Mouse (Mus musculus) CH12F3 (cell line): ENCODE data around the gene Fxyd6.

Experiments
- in situ Hi-C: fragments of 300-500 bp; cut with MboI; formaldehyde crosslinking; loops from 2 replicates; pipeline ENCODE4 v1.14.3; 2020; ENCODE audit warnings: low sequenced_read_pairs

The Fxyd6 gene

DNA sequence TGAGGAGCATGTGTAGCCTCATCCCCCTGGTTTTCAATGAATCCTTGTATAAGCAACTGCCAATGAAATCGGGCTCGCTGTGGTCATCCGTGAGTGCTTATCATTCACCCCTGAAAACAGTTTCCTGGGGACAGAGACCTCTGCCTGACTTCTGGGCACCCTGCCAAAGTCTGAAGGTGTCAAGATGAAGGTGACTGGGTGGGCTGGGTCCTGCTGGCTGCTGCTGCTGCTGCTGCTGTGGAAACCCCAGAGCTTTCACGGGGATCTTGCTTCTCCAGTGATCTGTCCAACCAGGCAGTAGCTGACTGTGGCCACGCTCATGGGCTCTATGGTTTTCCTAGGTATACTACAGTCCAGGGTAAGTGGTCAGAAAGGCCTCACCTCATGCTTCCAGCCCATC, 40.2 kb downstream of the Fxyd6 start:
- in situ Hi-C loops = loop anchor here (5.0 to 10.0 kb wide), 2 partner anchors 115 to 342 kb away; no protein-coding TSS in a partner anchor

DNA sequence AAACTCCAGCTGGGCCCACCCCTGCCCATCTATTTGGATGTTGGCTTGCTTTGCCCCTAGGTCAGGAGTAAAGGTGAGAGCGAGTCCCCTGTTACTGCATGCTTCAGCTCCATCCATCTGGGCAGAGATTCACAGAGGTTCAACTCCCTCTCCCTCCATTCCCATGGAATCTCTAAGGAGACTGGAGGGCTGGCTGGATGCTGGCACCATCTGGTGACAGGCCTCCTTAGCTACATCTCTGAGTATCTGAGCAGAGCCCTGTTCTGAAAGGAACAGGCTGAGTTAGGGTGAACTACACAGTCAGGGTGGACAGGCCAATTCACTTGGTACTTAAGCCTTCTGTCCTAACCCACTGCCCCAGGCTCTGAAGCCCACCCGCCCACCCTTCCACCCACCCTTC, 40.6 kb downstream of the Fxyd6 start:
- in situ Hi-C loops = loop anchor here (5.0 to 10.0 kb wide), 2 partner anchors 114 to 342 kb away; no protein-coding TSS in a partner anchor

DNA sequence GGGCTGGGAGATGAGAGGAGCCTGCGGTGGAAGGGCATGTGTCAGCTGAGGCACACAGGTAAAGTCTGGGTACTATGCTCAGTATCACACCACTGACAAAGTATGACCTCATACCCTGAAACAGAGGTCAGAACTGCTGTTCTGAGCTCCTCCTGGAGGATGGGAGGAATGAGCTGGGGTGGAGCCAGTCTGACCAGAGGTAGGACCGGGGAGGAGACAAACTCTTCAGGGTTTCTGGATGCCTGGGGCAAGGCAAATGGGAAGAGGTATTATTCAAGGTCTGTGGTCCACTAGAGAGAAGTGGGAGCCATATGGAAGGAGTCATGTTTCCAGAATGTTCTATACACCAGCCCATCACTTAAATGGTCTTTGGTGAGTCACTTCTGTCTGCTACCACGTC, 41.1 kb downstream of the Fxyd6 start:
- in situ Hi-C loops = loop anchor here (5.0 to 10.0 kb wide), 2 partner anchors 114 to 341 kb away; no protein-coding TSS in a partner anchor

DNA sequence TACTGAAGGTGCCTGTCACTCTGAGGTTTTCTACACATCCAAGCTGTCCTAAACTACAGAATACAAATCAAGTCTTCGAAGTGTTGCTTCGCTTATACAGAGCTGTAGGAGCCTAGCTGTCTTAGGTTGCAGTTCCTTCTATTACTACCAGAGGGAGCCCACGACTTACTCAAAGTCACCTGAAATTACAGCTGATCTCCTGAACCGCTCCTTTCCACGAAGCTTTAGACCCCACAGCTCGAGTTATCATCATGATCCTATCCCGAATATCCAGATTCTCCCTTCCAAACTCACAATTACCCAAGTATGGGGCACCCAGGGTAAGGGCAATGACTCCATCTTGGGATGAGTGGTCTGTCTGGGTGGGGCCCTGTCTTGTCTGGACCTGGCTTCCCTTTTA, 41.8 kb downstream of the Fxyd6 start:
- in situ Hi-C loops = loop anchor here (5.0 to 10.0 kb wide), 2 partner anchors 113 to 340 kb away; no protein-coding TSS in a partner anchor

DNA sequence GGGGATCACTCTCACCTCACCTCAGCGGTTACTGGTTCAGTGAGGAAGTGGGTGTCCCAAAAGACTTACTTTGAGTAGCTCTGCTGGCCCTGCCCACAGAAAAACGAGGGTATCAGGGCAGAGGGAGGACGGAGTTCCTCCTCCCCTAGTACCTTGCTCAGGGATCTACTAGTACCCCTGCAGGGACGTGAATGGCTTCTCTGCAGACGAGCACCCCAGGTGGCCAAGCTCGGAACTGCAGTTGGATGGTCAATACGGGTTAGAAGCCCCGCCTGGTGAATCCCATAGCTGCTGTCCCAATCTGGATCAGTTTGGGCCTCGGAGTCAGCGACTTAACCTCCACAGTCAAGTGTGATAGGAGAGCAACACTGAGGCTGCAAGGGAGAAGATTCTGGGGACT, 42.3 kb downstream of the Fxyd6 start:
- in situ Hi-C loops = loop anchor here (5.0 to 10.0 kb wide), 2 partner anchors 113 to 340 kb away; no protein-coding TSS in a partner anchor

DNA sequence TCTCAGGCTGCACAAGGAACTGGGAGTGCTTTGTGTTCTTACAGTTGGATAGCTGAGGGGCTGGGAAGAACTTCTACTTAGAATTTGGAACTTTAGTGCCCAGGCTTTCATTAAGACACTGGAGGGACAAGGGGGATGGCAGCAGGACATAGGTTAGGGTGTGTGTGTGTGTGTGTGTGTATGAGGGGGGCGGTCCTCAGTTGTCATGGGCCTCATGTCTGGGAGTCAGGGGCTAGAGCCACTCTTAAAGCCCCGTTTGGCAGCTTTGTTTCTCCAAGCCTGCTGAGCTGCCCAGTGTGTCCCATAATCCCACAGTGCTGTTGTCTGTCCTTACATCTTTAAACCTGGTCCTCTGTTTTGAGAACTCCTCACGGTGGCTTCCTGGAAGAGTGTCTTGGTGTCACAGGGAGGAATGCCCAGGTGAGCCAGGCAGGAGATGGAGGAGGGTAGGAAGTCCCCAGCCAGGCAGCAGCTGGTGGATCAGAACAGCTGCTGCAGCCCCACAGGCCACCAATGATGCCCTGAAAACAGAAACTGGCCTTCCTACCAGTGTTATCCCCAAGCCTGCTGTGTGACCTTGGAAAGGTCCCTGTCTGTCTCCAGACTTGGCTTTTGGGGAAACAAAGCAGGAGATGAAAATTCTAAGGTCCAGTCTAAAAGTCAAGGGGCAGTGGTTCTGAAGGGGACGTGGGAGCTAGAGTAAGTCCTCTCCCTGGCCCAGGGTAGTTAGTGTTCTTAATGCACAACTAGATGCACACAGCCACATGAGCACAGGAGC, 42.9 kb downstream of the Fxyd6 start:
- in situ Hi-C loops = loop anchor here (5.0 to 10.0 kb wide), 2 partner anchors 112 to 339 kb away; no protein-coding TSS in a partner anchor

DNA sequence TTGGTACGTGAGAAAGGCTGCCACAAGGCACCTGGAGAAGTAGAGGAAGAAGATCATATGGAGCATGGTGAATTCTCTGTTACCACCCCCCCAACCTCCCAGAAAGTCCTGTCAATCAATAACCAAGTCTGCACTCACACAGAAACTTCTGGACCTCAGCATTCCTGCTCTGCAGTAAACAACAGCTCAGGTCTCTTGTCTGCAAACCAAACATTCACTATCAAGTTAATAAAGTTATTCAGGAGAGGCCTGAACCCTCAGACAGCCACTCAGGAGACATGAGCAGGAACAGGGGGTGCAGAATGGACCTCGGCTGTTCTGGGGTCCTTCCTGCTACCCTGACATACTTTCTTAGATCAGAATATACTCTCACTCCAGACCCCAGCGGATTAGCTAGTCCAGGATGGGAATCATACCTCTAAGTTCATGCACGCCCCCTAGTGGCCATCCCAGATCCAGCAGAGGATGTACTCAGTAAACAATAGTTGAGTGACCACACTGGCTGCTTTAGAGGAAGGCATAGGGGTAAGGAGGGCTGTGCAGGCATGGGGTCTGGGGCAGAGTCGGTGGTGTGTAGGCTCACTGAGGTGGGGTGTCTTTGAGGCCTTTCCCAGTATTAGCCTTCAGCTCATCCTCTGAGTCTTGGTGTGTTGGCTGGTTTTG, 43.6 kb downstream of the Fxyd6 start:
- in situ Hi-C loops = loop anchor here (5.0 to 10.0 kb wide), 2 partner anchors 111 to 339 kb away; no protein-coding TSS in a partner anchor

DNA sequence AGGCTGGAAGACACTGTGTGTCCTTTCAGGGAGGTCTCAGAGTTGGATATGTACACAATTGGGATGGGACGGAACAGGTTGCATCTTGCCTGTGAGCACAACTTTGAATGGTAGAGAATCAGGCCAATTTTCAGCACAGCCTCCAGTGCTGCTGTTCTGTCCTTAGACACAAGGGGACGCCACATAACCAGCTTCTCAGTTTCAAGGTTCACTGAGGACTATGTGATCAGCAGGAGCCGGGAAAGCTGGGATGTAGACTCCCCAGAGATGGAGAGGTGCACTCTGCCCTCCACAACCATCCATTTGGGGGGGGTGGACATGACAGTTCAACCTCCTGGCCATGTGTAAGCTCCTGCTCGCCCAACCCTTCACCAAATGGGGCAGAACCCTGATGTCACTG, 45.9 kb downstream of the Fxyd6 start:
- in situ Hi-C loops = loop anchor here (10.0 kb wide), 1 partner anchor 109 kb away; no protein-coding TSS in a partner anchor

DNA sequence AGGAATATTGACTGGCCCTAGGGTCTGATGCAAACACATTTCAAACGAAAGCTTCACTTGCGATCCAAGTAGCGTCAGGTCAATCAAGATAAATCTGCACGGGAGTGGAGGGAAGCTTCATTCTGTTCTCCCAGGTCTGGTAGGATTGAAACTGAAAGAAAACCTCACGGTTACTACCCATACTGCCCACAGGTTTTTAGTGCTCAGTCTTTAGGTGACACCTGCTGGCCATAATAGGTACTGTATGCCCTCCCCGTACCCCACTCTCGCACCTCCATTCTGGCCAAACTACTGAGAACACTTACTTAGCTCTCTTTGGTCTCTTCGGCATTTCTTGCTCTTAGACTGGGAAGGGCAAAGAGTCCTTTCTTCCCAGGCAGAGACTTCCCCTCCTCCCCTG, 47.3 kb downstream of the Fxyd6 start:
- in situ Hi-C loops = loop anchor here (10.0 kb wide), 1 partner anchor 108 kb away; no protein-coding TSS in a partner anchor

DNA sequence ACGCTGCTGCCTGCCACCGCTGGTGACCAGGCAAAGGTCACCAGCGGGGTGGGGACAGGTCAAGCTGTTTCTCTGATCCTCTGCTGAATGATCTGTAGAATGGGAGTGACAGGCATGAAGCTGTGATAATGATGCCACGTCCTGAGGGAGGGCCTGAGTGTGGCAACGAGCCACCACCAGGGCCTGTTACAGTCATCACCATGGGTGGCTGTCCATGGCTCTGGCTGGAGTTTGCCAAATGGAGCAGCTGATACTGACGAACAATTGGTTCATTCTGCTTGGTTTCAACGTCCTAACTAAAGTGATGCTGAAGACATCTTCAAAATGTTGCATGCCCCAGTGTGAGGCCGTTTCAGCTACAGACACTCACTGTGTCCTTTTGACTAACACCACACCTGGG, 48.3 kb downstream of the Fxyd6 start:
- in situ Hi-C loops = loop anchor here (10.0 kb wide), 1 partner anchor 107 kb away; no protein-coding TSS in a partner anchor

DNA sequence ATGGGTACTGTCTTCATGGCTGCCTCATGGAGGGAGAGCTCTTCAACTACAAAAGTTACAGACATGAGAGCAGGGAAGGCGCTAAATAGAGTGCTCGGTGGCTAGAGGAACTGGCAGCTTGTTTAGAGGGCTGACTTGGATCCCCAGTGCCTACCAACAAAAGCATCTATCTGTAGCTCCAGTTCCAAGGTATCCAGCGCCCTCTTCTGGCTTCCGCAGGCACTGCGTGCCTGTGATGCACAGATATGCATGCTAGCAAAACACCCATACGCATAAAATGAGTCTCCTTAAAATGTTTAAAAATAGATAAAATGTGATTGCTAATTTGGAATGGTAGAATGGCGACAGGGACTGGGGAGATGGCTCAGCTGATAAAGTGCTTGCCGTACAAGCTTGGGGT, 51.2 kb downstream of the Fxyd6 start:
- in situ Hi-C loops = no loop called here

DNA sequence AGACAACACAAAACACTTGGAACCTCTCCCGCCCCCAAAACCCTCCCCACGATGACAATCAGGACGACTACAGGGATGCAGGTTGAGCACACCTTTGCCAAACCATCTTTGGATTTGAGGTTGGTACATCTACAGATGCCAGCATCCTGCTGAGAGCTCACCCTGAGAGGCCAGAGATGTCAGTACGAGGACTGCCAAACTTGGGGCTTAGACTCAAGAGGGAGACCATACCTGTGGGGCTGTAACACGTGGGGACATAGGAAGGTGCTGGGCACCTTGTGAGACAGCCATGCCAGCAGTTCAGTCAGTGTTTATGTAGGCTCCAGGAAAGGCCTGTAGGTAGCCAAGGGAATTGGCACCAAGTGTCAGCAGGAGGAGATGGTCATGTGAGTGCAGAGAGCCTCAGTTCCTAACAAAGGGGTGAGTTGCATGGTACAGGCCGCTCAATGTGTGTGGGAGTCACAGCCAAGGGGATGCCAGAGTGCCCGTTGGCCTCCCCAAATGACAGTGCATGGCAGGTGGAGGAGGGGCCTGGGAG, 52.8 kb downstream of the Fxyd6 start:
- in situ Hi-C loops = no loop called here

DNA sequence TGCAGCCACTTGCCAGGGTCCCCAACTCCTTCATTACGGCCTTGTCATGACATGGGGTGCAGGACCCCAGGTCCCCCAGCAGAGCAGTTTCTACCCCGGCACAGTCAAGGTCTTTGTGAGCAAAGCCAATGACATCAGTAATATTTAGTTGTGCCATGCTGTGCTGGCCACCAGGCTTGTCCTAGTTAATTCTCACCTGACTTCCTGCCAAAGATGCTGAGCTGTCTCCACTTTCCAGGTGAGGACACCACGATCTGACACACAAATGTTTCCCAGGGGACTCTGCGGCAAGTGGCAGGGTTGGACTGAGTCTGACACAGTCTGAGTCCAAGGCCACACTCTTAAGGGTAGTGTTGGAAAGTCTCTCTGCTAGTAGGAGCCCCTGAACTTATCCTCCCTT, 56.5 kb downstream of the Fxyd6 start, which contains the start of gene Dscaml1:
Dscaml1 (plus strand) TSS at position 173 of the 400 bp plus-strand sequence.
- in situ Hi-C loops = no loop called here

DNA sequence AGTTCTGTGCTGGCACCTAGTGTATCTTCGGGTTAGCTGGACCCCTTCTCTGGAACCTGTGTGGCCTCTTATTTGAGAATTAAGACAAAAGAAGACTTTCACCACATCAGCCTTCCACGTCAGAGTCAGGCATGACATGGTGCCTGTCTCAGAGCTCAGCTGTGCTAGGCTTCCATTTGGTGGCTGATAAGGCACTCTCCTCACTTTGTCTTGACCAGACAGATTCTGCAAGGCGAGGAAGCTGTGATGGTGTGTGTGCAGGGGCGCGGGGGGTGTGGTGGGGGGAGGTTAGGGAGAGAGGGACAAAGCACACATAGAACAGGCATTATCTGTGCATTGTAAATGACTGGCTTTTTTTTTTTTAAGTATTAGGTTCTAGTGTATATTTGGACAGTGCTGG, 59.4 kb downstream of the Fxyd6 start:
- in situ Hi-C loops = no loop called here

DNA sequence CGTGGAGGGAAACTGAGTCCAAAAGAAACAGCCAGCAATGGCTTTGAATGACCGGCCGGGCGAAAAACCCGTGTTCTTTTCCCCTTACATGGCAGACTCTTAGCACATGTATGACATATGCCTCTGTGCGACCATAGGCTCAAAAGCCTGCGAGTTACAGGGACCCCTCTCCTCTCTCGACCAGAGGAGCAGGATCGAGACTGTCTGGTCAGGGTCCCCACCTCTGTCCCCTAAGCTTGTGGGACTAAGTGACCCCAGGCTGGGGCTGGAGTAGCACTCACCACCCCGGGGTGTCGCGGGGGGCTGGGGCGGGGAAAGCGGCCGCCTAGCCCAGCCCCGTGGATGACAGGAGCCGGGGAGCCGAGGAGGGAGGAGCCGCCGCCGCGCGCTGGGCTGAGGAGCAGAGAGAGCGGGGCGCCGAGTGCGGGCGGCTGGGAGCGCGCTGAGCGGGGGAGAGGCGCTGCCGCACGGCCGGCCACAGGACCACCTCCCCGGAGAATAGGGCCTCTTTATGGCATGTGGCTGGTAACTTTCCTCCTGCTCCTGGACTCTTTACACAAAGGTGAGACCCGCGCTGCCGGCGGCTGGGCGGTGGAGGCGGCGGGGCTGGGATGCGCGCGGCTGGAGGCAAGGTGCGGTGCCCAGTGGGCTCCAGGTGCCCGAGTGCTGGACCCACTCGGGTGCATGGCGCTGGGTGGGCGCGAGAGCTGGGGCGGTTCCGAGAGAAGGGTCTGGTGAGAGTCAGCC, 60.1 kb downstream of the Fxyd6 start:
- in situ Hi-C loops = no loop called here

DNA sequence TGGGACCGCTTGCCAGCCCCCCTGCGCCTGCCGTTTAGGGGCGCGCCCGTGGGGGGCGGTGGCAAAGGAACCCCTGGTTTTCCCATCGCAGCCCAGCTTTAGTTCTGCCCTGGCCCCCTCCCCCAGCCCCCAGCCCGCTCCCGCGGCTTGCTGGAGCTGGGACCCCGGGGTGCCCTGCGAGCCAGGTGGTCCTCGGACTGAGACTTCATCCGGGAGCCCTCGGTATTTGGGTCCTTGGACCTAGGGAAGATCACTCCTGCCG, 60.6 kb downstream of the Fxyd6 start:
- in situ Hi-C loops = no loop called here

DNA sequence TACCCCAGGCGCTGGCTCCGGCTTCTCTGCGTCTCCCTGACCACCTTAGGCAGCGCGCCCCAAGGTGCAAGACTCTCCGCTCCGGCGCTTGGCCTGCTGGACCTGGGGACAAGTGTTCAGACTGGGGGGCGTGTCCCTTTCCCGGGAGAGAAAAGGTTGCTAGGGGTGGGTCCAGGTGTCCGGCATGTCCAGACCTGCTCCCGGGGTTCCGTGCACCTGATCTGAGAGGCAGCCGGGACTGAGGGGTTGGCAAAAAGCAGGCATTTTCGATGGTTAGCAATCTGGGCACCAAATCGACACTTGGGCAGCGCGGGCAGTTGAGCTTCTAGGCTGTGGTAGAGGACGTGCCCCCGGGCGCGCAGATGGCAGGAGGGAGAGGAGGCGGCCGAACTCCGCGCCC, 61.2 kb downstream of the Fxyd6 start:
- in situ Hi-C loops = no loop called here

DNA sequence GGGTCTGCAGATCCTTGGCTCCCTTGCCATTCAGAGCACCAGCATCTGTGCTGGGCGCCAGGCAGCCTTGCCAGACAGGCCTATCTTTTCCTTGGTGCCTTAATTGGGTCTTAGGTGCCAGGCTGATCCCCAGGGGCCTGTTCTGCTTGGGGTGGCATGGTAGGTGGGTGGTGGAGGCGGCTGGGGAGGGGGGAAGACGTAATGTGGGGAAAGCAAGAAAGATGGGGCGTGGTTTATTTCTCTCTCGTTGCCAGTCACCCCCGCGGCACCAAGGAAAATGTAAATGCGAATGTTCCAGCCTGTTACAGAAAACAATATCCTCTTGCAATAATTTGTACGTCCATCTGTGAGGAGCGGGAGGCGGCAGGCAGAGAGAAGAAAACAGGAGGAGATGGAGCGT, 62.7 kb downstream of the Fxyd6 start:
- in situ Hi-C loops = no loop called here

DNA sequence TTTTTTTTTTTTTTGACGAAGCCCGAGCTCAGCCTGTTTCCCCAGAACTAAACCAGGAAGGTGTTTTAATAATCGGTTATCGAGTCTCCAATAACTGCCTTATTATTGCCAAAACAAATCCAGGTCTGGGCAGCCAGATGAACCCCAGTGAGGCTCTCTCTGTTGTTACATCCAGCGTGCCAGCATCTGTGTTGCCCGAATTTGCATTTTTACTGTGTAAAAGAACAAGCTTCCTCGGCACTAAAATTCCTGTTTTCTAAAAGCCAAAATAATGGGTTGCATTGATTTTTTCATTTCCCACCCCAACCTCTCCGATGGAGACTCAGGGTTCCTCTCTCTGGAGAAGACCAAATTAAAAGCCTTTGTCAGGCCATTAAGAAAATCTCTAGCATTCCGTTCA, 63.1 kb downstream of the Fxyd6 start:
- in situ Hi-C loops = no loop called here

DNA sequence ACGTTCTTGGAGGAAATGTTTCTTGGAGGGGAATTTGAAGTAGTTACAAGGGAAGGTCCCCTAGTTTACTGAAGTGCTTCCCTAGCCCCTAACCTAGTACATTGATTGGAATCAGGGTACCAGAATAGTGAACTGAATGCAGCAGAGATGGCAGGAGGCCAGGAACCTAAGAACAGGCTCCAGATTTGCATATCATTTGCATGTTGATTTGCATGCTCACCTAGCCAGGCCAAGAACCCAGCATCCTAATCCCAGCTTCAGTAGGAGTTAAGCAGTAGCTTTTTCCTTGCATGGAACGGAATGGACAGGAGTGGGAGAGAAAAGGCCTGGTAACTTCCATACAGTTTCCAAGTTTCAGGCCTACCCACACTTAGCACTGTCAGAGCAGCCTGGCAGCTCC, 64.2 kb downstream of the Fxyd6 start:
- in situ Hi-C loops = no loop called here

DNA sequence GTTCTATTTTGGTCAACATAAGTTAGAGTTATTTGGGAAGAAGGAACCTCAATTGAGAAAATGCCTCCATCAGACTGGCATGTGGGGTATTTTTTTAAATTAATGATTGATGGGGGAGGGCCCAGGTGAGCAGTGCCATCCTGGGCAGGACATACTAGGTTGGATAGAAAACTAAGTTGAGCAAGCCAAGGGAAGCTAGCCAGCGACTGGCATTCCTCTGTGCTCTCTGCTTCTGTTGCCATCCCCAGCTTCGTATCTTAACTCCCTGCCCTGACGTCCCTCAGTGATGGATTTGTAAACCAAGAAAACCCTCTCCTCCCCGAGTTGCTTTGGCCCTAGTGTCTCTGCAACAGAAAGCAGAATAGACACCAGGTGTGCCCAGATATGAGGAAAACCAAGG, 69.0 kb downstream of the Fxyd6 start:
- in situ Hi-C loops = no loop called here
